Mouse (Mus musculus) urinary bladder, postnatal 14 days (tissue): ENCODE data around the gene Slc1a2.

Source experiments
- DNase-seq: peaks from one replicate; pipeline ENCODE4 v3.0.0; 2021; ENCODE audit warnings: low spot score

The Slc1a2 gene

DNA sequence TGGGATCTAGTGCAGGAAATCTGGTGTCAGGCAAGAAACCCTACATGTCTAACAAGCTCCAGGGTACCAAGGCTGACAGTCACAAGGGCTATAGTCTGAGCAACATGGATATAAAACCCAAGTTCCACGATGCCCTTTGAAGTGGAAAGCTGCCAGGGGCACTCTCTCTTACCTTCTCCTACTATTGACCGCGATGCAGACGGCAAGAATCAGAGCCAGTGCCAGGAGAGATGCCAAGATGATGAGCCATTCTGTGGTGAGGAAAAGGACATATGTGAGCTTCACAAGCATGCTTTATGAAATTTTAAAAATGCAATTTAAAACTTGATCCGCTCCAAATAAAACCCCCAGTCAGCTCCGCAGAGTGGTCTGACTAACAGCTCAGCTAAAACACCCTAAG, 163.6 kb downstream of the Slc1a2 start:
- no peak for DNase-seq

DNA sequence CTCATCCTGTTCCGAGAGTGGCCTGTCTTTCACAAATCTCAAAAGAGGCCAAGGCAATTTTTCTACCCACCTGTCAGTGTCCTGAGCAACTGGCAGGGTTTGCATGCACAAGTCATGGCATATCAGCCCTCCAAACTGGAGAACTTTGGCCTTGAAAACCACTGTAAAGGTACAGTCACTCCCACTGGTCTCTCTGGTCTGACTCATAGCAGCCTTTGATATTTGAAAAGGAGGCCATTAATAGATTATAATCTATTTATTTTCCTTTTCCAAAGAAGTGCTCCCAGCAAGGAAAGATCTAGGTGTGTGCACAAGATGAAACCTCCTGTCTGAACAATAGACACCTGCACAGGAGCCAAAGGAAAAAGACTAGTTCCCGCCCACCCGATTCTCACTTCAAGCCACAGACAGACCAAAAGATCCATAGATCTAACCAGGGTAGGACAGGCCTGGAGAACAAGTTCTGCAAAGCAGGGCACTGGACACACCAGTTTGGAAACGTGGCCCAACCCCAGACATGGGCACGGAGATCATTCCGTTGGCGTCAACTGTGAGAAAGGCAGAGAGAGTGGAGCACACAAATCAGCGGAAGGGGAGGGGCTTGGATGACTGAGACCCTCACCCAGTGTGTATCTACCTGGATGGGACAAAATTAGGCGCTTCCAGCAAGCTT, 167.6 kb downstream of the Slc1a2 start:
- DNase-seq: peak; percentile 57

DNA sequence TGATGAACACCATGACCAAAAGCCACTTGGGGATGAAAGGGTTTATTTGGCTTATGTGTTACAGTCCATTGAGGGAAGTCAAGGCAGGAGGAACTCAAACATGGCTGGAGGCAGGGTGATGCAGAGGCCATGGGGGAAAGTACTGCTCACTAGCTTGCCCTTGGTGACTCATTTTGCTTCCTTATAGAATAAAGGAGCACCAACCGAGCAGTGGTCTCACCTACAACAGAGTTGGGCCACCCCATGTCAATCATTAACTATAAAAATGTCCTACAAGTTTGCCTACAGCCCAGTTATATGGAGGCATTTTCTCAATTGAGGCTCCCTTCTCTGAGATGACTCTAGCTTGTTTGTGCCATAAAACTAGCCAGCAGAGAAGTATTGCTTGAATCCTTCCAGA, 169.4 kb downstream of the Slc1a2 start:
- no peak for DNase-seq

DNA sequence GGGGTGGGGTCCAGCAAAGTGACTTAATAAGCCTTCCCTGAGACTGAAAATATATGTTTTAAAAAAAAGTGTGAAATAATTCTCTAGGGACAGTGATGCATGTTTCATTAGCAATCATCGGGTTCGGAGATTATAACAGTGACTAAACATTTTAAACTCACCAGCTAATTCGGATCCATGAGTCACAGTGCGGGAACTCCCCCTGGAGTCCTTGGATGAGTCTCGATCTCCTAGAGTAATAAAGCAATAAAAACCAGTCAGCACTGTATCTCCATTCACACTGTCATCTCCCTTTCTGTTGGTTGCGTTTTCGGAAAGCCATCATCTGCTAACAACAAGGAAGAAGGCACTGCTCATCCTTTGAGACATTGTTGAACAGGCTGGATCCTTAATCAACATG, 169.9 kb downstream of the Slc1a2 start:
- no peak for DNase-seq

DNA sequence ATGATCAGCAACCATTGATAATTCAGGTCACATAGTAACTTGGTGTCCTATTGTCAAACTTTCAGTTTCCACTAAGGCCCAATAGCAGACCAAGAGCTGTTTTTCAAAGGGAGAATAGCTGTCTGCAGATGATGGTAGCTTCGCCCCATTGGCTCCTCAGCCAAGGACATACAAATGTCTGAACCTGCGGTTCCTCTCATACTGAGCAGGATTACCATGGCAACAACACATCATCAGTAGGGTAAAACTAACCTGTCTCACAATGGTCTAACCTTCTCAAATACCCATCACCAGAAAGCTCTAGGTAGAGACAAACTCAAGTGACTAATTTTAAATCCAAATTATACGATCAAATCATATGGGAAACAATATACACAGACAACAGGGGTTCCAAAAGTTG, 170.7 kb downstream of the Slc1a2 start:
- peak; percentile 68 for DNase-seq

DNA sequence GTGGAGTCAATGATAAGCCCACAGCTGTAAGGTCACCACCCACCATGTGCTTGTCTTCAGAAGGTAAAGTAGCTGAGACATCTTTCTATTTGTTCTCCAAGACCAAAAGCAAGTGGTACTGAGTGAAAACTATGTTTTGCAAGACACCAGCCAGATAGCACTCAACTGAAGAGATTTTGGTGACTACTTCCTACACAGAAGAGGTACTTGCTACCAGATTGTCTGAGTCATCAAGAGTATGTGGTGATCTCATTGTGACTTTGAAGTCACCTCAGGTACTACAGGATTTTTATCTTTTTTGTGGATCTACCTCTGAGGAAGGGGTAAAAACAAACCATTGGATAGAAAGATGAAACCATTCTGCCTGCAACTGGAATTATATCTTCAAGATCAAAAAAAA, 173.1 kb downstream of the Slc1a2 start:
- DNase-seq: no peak

DNA sequence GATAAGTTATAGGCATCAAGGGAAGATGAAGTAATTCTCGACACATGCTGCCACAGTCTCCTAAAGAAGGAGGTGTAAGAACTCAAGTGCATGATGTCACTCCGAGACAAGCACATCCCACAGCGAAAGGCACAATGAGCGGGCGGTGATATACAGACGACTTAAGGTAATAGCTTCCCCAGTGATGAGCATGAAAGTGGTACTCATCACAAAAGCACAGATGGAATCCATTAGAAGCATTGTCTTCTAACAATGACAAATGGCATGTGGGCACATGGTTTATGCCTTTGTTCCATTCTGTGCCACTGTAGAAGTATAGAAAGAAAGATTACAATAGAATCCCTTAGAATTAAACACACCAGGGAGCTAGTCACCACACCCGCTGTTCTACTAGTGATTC, 179.7 kb downstream of the Slc1a2 start:
- no peak for DNase-seq
